Mouse (Mus musculus): Measurements from ENCODE around the gene Rgs13. TPM values are rescaled to one million over a fixed set of nuclear protein-coding genes. Genes with fewer than 3 reads are reported as not detected.

The Rgs13 gene
- 0.71 TPM in 1 of 2 replicates, not detected in the other for total RNA-seq (2014; rRNA removed)
- 0.65 and 0.95 TPM in 2 replicates for polyA plus RNA-seq (2015; fragmentation: Nextera tagmentation; extraction: Ambion mirVana)

DNA sequence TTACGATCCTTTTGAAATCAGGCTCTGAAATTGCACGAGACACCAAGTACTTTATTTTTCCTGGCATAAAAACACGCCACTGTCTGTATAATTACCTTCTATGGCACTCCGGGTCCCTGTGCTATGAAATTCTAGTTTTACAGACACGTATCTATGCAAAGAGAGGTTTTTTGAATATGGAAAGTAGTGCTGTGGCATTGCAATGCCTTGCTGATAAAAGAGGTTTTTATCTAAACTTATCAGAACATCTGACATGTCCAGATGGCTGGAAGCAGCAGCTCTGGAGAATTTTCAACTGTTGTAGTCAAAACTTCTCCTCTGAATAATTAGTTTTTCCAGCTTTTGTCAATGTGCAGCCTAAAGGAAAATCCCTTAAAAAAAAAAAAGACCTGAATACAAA lies at the start of gene Rgs13:
Gene Rgs13 (minus strand): TSS at position 207 of the 400 bp plus-strand sequence.
- ATAC-seq (ENCODE audit: low FRiP score) (no peak), DNase-seq (ENCODE audit: low spot score) (peak; percentile 38)
- Histone ChIP-seq H3K4me2 (ENCODE audit: low read depth, low read length, poor library complexity, severe bottlenecking) (peak within 1 kb of the TSS; percentile 18; the same call in 1 of the 2 replicates), H3K9ac (replicated peaks; ENCODE audit: low read length, poor library complexity, severe bottlenecking) (no peak within 1 kb of the TSS), H3K27me3 (ENCODE audit: insufficient read depth, low read length) (no peaks in the 10 kb centered on the region), H3K4me1 (ENCODE audit: insufficient read depth, low read length) (no peaks in the 10 kb centered on the region), H3K27ac (ENCODE audit: low read depth, low read length) (no peak within 1 kb of the TSS), H3K36me3 (ENCODE audit: insufficient read depth, low read length) (no peaks in the 10 kb centered on the region), H3K9me3 (ENCODE audit: low read length) (no peaks in the 10 kb centered on the region), H3K4me3 (ENCODE audit: low read depth, low read length) (no peak within 1 kb of the TSS)
- no peak for TF ChIP-seq CTCF (IDR thresholded peaks at IDR 0.05)
- 22% methylated on average over 5 of the region's 5 CpGs for whole genome bisulfite sequencing

DNA sequence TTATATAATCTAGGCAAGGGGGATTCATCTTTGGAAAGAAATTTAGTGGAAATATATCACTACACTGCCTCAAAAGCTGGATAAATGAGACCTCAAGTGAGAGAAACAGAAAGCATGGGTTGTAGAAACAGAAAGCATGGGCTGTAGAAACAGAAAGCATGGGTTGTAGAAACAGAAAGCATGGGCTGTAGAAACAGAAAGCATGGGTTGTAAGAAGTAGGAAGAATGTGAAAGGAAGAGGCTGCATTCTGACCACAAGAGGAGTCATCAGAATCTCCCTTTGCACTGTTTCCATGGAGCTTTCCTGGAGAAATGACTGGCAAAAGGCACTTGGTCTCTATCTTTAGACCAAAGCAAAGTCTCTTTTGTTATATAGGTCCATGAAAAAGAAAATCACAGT lies 38.1 kb upstream of the Rgs13 start:
- ATAC-seq (ENCODE audit: low FRiP score): no peak
- TF ChIP-seq CTCF (IDR thresholded peaks at IDR 0.05): no peak
- no peaks in the 10 kb centered on the region for H3K4me1 ChIP-seq (ENCODE audit: insufficient read depth, low read length)
- no peak overlapping the region for H3K27ac ChIP-seq (ENCODE audit: low read depth, low read length)
- H3K4me2 ChIP-seq (ENCODE audit: low read depth, low read length, poor library complexity, severe bottlenecking): no peak overlapping the region
- H3K36me3 ChIP-seq (ENCODE audit: insufficient read depth, low read length): no peaks in the 10 kb centered on the region
- DNase-seq (ENCODE audit: low spot score): no peak
- H3K4me3 ChIP-seq (ENCODE audit: low read depth, low read length): no peak overlapping the region
- H3K9ac ChIP-seq (replicated peaks; ENCODE audit: low read length, poor library complexity, severe bottlenecking): no peak overlapping the region
- H3K27me3 ChIP-seq (ENCODE audit: insufficient read depth, low read length): no peaks in the 10 kb centered on the region
- H3K9me3 ChIP-seq (ENCODE audit: low read length): no peaks in the 10 kb centered on the region

DNA sequence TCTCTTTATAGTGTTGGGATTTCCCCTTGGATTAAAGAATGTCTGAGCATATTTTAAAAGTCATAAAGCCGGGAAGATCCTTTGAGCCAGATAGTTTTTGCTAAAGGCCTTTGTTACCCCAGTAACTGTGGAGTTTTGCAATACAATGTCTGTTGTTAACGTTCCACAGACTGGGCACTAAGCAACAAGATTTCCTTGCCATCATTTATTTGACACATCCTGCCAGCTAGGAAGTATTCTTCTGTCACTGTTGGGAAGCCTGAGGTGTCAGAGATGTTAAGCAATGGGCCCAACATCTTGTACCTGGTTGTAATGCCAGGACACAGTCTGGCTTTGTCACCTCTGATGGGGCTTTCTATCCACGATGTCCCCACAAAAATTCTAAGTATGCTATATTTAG lies 33.7 kb upstream of the Rgs13 start:
- no peak for ATAC-seq (ENCODE audit: low FRiP score)
- TF ChIP-seq CTCF (IDR thresholded peaks at IDR 0.05): no peak
- Histone ChIP-seq H3K4me3 (ENCODE audit: low read depth, low read length) (no peak overlapping the region), H3K27ac (ENCODE audit: low read depth, low read length) (no peak overlapping the region), H3K9ac (replicated peaks; ENCODE audit: low read length, poor library complexity, severe bottlenecking) (no peak overlapping the region), H3K4me2 (ENCODE audit: low read depth, low read length, poor library complexity, severe bottlenecking) (no peak overlapping the region), H3K9me3 (ENCODE audit: low read length) (no peaks in the 10 kb centered on the region), H3K36me3 (ENCODE audit: insufficient read depth, low read length) (no peaks in the 10 kb centered on the region), H3K27me3 (ENCODE audit: insufficient read depth, low read length) (no peaks in the 10 kb centered on the region), H3K4me1 (ENCODE audit: insufficient read depth, low read length) (no peaks in the 10 kb centered on the region)
- DNase-seq (ENCODE audit: low spot score): no peak
- 43% methylated on average over 3 of the region's 3 CpGs for whole genome bisulfite sequencing

DNA sequence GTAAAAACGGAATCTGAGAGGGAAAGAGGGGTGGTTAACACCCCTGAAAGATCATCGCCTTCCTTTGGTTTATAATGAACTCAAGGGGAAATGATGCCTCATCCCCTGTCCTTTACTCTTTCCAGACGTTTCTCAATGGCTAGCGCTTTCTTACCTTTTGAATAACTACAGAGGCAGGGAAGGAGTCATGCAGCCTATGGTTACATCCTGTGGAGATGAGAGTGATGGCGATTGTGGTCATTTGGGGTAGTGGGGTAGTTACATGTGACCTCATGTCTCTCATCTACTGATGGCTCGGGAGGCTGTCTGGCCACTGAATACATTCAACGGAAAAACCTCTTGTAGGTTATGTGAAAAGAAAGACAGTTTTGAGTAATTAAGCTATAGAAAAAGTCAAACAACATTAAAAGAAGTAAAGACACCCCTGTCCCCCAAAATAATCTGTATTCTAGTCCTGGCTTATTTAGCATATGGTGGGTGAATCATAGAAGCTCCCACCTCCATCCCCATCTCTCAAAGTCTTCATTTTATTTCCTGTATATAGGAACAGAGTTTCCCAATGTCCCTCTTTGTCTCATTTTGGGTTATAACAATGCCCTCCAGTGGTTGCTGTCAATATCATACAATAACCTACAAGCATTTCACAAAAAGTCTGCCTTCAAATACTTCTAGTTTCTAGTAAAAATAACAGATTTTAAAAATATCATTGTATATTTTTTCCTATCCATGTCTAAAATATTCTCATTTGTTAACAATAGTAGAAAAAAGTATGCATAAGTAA lies 29.3 kb upstream of the Rgs13 start:
- no peak overlapping the region for H3K27ac ChIP-seq (ENCODE audit: low read depth, low read length)
- H3K4me1 ChIP-seq (ENCODE audit: insufficient read depth, low read length): no peaks in the 10 kb centered on the region
- no peak for ATAC-seq (ENCODE audit: low FRiP score)
- WGBS: 78% methylated on average over 7 of the region's 7 CpGs
- H3K4me3 ChIP-seq (ENCODE audit: low read depth, low read length): no peak overlapping the region
- H3K27me3 ChIP-seq (ENCODE audit: insufficient read depth, low read length): no peaks in the 10 kb centered on the region
- TF ChIP-seq CTCF (IDR thresholded peaks at IDR 0.05): peak; percentile 33
- H3K9ac ChIP-seq (replicated peaks; ENCODE audit: low read length, poor library complexity, severe bottlenecking): no peak overlapping the region
- DNase-seq (ENCODE audit: low spot score): no peak
- H3K9me3 ChIP-seq (ENCODE audit: low read length): no peaks in the 10 kb centered on the region
- no peaks in the 10 kb centered on the region for H3K36me3 ChIP-seq (ENCODE audit: insufficient read depth, low read length)
- H3K4me2 ChIP-seq (ENCODE audit: low read depth, low read length, poor library complexity, severe bottlenecking): no peak overlapping the region

DNA sequence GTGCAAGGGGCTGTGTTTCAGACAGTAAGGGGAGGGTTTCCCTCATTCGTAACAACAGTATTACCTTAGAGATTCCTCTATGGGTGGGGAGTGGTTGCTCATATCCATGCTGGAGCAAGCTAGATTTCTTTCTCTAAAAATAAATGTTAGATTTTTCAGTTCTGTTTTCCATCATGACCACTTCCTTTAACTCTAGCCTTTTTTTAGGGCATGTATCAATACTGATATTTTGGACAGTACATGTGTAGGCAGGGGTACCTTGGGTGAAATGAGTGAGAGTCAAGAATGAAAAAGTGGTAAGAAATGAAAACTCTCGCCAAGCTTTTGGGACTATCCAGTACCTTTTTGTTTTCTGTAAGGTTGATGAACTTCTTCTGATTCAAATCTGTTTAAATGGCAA lies 27.6 kb upstream of the Rgs13 start:
- Histone ChIP-seq H3K27me3 (ENCODE audit: insufficient read depth, low read length) (no peaks in the 10 kb centered on the region), H3K4me2 (ENCODE audit: low read depth, low read length, poor library complexity, severe bottlenecking) (no peak overlapping the region), H3K9me3 (ENCODE audit: low read length) (no peaks in the 10 kb centered on the region), H3K36me3 (ENCODE audit: insufficient read depth, low read length) (no peaks in the 10 kb centered on the region), H3K9ac (replicated peaks; ENCODE audit: low read length, poor library complexity, severe bottlenecking) (no peak overlapping the region), H3K27ac (ENCODE audit: low read depth, low read length) (no peak overlapping the region), H3K4me3 (ENCODE audit: low read depth, low read length) (no peak overlapping the region), H3K4me1 (ENCODE audit: insufficient read depth, low read length) (no peaks in the 10 kb centered on the region)
- ATAC-seq (ENCODE audit: low FRiP score) (no peak), DNase-seq (ENCODE audit: low spot score) (no peak)
- 87% methylated on average over 2 of the region's 2 CpGs for WGBS
- no peak for TF ChIP-seq CTCF (IDR thresholded peaks at IDR 0.05)

DNA sequence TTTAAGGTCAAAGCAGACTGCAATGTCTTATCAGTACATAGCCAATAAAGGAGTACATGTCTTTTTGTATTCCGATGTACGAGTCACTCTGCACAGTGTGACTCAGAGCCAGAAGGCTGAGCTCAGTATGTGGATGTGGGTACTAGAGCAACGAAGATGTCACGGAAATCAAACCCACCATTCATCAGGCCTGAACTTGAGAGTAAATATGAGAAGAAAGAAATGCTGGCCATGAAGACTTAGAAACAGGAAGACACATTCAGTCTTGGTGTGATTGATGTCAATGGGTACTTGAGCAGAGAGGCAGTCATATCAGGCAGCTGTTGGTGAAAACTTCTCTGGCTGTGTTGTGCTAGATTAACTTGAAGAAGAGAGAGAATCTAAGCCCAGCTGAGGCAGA lies 25.8 kb upstream of the Rgs13 start:
- Histone ChIP-seq H3K9me3 (ENCODE audit: low read length) (no peaks in the 10 kb centered on the region), H3K4me1 (ENCODE audit: insufficient read depth, low read length) (no peaks in the 10 kb centered on the region), H3K27me3 (ENCODE audit: insufficient read depth, low read length) (no peaks in the 10 kb centered on the region), H3K27ac (ENCODE audit: low read depth, low read length) (no peak overlapping the region), H3K4me2 (ENCODE audit: low read depth, low read length, poor library complexity, severe bottlenecking) (no peak overlapping the region), H3K9ac (replicated peaks; ENCODE audit: low read length, poor library complexity, severe bottlenecking) (no peak overlapping the region), H3K36me3 (ENCODE audit: insufficient read depth, low read length) (no peaks in the 10 kb centered on the region), H3K4me3 (ENCODE audit: low read depth, low read length) (no peak overlapping the region)
- TF ChIP-seq CTCF (IDR thresholded peaks at IDR 0.05): no peak
- no peak for DNase-seq (ENCODE audit: low spot score)
- no peak for ATAC-seq (ENCODE audit: low FRiP score)
- whole genome bisulfite sequencing: 93% methylated on average over 4 of the region's 4 CpGs

Data from midbrain, postnatal 0 days (tissue).